Mouse (Mus musculus): Measurements from ENCODE around the gene Golga5. TPM values are rescaled to one million over a fixed set of nuclear protein-coding genes. Genes with fewer than 3 reads are reported as not detected.

Gene Golga5
- polyA plus RNA-seq, 1 experiment from 2014 or later = 29.3 TPM

GRCm38 (mm10) chr12:102440551-102440950 lies 28.4 kb upstream of the Golga5 start:
- H3K4me2 ChIP-seq (replicated peaks; ENCODE audit: low read depth) = no peak overlapping the region
- H3K9ac ChIP-seq (ENCODE audit: low read length) = no peak overlapping the region
- DNase-seq (ENCODE audit: low spot score) (no peak), ATAC-seq (ENCODE audit: low FRiP score, low TSS enrichment) (no peak)
- no peaks in the 10 kb centered on the region for H3K4me1 ChIP-seq (replicated peaks; ENCODE audit: control insufficient read depth, insufficient read depth)
- H3K4me3 ChIP-seq (ENCODE audit: low read depth, low read length) = no peak overlapping the region
- H3K27ac ChIP-seq (replicated peaks) = no peak overlapping the region
- H3K27me3 ChIP-seq (ENCODE audit: control insufficient read depth, insufficient read depth, low read length) = no peaks in the 10 kb centered on the region
- H3K36me3 ChIP-seq (ENCODE audit: control insufficient read depth, insufficient read depth, low read length) = no peaks in the 10 kb centered on the region
- WGBS = 83% methylated on average over 7 of the region's 7 CpGs
- no peak for TF ChIP-seq CTCF (IDR thresholded peaks at IDR 0.05; ENCODE audit: low read depth)
- no peak for TF ChIP-seq EP300 (optimal IDR thresholded peaks at IDR 0.05)
- H3K9me3 ChIP-seq (ENCODE audit: control insufficient read depth, low read length) = no peaks in the 10 kb centered on the region

GRCm38 (mm10) chr12:102441141-102441540 lies 27.8 kb upstream of the Golga5 start:
- ATAC-seq (ENCODE audit: low FRiP score, low TSS enrichment) = no peak

GRCm38 (mm10) chr12:102442639-102443038 lies 26.3 kb upstream of the Golga5 start:
- H3K4me2 ChIP-seq (replicated peaks; ENCODE audit: low read depth) = no peak overlapping the region
- H3K9ac ChIP-seq (ENCODE audit: low read length) = no peak overlapping the region
- H3K27ac ChIP-seq (replicated peaks) = no peak overlapping the region
- no peaks in the 10 kb centered on the region for H3K4me1 ChIP-seq (replicated peaks; ENCODE audit: control insufficient read depth, insufficient read depth)
- no peaks in the 10 kb centered on the region for H3K27me3 ChIP-seq (ENCODE audit: control insufficient read depth, insufficient read depth, low read length)
- no peak overlapping the region for H3K4me3 ChIP-seq (ENCODE audit: low read depth, low read length)
- ATAC-seq (ENCODE audit: low FRiP score, low TSS enrichment) (no peak), DNase-seq (ENCODE audit: low spot score) (no peak)
- 77% methylated on average over 15 of the region's 15 CpGs for WGBS
- H3K36me3 ChIP-seq (ENCODE audit: control insufficient read depth, insufficient read depth, low read length) = no peaks in the 10 kb centered on the region
- no peak for TF ChIP-seq CTCF (IDR thresholded peaks at IDR 0.05; ENCODE audit: low read depth)
- no peak for TF ChIP-seq EP300 (optimal IDR thresholded peaks at IDR 0.05)
- no peaks in the 10 kb centered on the region for H3K9me3 ChIP-seq (ENCODE audit: control insufficient read depth, low read length)

More at GRCm38 (mm10) chr12:102441141-102441540, 27.8 kb upstream of the Golga5 start:
- Histone ChIP-seq H3K4me3 (ENCODE audit: low read depth, low read length) (no peak overlapping the region), H3K4me1 (replicated peaks; ENCODE audit: control insufficient read depth, insufficient read depth) (no peaks in the 10 kb centered on the region), H3K27ac (replicated peaks) (no peak overlapping the region), H3K36me3 (ENCODE audit: control insufficient read depth, insufficient read depth, low read length) (no peaks in the 10 kb centered on the region), H3K27me3 (ENCODE audit: control insufficient read depth, insufficient read depth, low read length) (no peaks in the 10 kb centered on the region), H3K9me3 (ENCODE audit: control insufficient read depth, low read length) (no peaks in the 10 kb centered on the region), H3K9ac (ENCODE audit: low read length) (no peak overlapping the region), H3K4me2 (replicated peaks; ENCODE audit: low read depth) (no peak overlapping the region)
- TF ChIP-seq CTCF (IDR thresholded peaks at IDR 0.05; ENCODE audit: low read depth) = no peak
- TF ChIP-seq EP300 (optimal IDR thresholded peaks at IDR 0.05) = no peak
- no peak for DNase-seq (ENCODE audit: low spot score)
- WGBS = 82% methylated on average over 6 of the region's 6 CpGs

DNA sequence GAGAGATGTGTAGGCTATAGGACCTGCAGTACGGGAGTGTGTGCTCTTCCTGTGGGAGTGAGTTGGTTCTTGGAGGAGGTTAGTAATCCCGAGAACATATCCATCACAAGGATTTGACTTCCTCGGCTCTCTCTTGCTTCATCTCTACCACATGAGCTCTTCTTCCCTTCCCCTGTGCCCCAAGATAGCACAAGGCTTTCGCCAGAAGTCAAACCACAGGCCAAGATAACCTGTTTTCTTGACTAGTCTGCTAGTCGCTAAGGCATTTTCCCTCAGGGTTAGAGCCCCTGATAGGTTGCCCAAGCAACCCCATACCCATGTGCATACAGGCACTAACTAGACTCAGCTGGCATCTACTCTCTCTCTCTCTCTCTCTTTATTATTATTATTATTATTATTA lies 25.3 kb upstream of the Golga5 start:
- H3K4me3 ChIP-seq (ENCODE audit: low read depth, low read length) = no peak overlapping the region
- DNase-seq (ENCODE audit: low spot score) (no peak), ATAC-seq (ENCODE audit: low FRiP score, low TSS enrichment) (no peak)
- no peak overlapping the region for H3K27ac ChIP-seq (replicated peaks)
- no peak for TF ChIP-seq EP300 (optimal IDR thresholded peaks at IDR 0.05)
- TF ChIP-seq CTCF (IDR thresholded peaks at IDR 0.05; ENCODE audit: low read depth) = no peak
- no peaks in the 10 kb centered on the region for H3K4me1 ChIP-seq (replicated peaks; ENCODE audit: control insufficient read depth, insufficient read depth)
- H3K36me3 ChIP-seq (ENCODE audit: control insufficient read depth, insufficient read depth, low read length) = no peaks in the 10 kb centered on the region
- no peak overlapping the region for H3K9ac ChIP-seq (ENCODE audit: low read length)
- no peaks in the 10 kb centered on the region for H3K27me3 ChIP-seq (ENCODE audit: control insufficient read depth, insufficient read depth, low read length)
- H3K9me3 ChIP-seq (ENCODE audit: control insufficient read depth, low read length) = no peaks in the 10 kb centered on the region
- no peak overlapping the region for H3K4me2 ChIP-seq (replicated peaks; ENCODE audit: low read depth)
- 74% methylated on average over 5 of the region's 5 CpGs for WGBS

DNA sequence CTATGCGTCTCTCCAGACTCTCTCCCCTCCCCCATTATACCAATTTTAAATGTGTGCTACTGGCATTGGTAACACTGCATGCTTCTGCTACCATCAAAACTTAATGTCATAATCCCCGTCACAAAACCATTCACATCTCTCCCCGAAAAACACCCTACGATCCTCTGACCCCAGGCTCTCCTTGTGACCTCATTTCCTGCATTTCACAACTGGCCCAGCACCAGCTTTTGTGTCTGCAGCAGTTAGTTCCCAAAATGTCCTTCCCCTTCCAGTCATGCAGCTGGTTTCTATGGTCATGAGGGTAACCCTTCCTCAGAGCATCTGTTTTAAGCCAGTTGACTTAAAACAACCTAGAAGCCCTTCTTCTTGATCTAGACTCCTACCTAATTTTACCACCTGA lies 23.5 kb upstream of the Golga5 start:
- 64% methylated on average over 4 of the region's 4 CpGs for WGBS

DNA sequence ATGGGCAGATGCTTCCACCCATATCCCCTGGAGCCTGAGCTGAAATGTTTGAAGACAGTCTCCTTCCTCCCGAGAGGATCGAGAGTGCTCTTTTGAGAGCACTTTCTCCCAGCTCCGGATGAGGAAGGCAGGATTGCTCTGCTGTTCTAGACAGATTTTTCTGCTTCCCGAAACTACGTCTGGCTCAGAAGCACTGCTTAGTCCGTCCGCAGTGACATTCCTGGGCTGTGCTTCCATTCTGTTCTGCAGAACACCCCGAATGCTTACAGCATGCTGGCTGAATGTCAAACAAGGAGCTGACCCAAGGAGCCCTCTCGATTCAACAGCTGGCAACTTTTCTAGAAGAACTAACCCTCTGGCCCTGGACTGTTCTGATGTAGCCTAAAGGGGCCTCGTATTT lies 18.5 kb upstream of the Golga5 start:
- DNase-seq (ENCODE audit: low spot score) (no peak), ATAC-seq (ENCODE audit: low FRiP score, low TSS enrichment) (peak; percentile 39; the same call in 1 of the 2 replicates)
- 0 out of 2 replicates have a peak overlapping the region, but pooled peaks have one; percentile 35 for H3K27ac ChIP-seq (replicated peaks)
- H3K4me2 ChIP-seq (replicated peaks; ENCODE audit: low read depth) = peak overlapping the region; percentile 23; the same call in 1 of the 2 replicates
- H3K27me3 ChIP-seq (ENCODE audit: control insufficient read depth, insufficient read depth, low read length) = no peaks in the 10 kb centered on the region
- H3K9me3 ChIP-seq (ENCODE audit: control insufficient read depth, low read length) = no peaks in the 10 kb centered on the region
- WGBS = 34% methylated on average over 10 of the region's 10 CpGs
- TF ChIP-seq EP300 (optimal IDR thresholded peaks at IDR 0.05) (no peak), CTCF (IDR thresholded peaks at IDR 0.05; ENCODE audit: low read depth) (no peak)
- no peak overlapping the region; the same call in 1 of the 2 replicates for H3K9ac ChIP-seq (ENCODE audit: low read length)
- no peaks in the 10 kb centered on the region for H3K36me3 ChIP-seq (ENCODE audit: control insufficient read depth, insufficient read depth, low read length)
- no peaks in the 10 kb centered on the region; the same call in 1 of the 2 replicates for H3K4me1 ChIP-seq (replicated peaks; ENCODE audit: control insufficient read depth, insufficient read depth)
- H3K4me3 ChIP-seq (ENCODE audit: low read depth, low read length) = no peak overlapping the region

More for the DNA sequence above, 23.5 kb upstream of the Golga5 start:
- Histone ChIP-seq H3K27me3 (ENCODE audit: control insufficient read depth, insufficient read depth, low read length) (no peaks in the 10 kb centered on the region), H3K4me2 (replicated peaks; ENCODE audit: low read depth) (no peak overlapping the region), H3K4me1 (replicated peaks; ENCODE audit: control insufficient read depth, insufficient read depth) (no peaks in the 10 kb centered on the region), H3K9me3 (ENCODE audit: control insufficient read depth, low read length) (no peaks in the 10 kb centered on the region), H3K4me3 (ENCODE audit: low read depth, low read length) (no peak overlapping the region), H3K36me3 (ENCODE audit: control insufficient read depth, insufficient read depth, low read length) (no peaks in the 10 kb centered on the region), H3K9ac (ENCODE audit: low read length) (no peak overlapping the region), H3K27ac (replicated peaks) (no peak overlapping the region)
- ATAC-seq (ENCODE audit: low FRiP score, low TSS enrichment) = no peak
- DNase-seq (ENCODE audit: low spot score) = no peak
- TF ChIP-seq CTCF (IDR thresholded peaks at IDR 0.05; ENCODE audit: low read depth) (no peak), EP300 (optimal IDR thresholded peaks at IDR 0.05) (no peak)

Data from stomach, postnatal 0 days (tissue).